Mouse (Mus musculus): ENCODE measurements around the gene H2-T3. TPM values are rescaled to one million over a fixed set of nuclear protein-coding genes. Genes with fewer than 3 reads are reported as not detected.
"Not testable (repeated sequence)": the region's sequence is repeated elsewhere in the genome, so short reads cannot be mapped to it uniquely, and the experiment has no call there.

The H2-T3 gene
- polyA plus RNA-seq (2014; fragmentation: Nextera tagmentation; extraction: Ambion mirVana): not detected in 2 replicates

DNA sequence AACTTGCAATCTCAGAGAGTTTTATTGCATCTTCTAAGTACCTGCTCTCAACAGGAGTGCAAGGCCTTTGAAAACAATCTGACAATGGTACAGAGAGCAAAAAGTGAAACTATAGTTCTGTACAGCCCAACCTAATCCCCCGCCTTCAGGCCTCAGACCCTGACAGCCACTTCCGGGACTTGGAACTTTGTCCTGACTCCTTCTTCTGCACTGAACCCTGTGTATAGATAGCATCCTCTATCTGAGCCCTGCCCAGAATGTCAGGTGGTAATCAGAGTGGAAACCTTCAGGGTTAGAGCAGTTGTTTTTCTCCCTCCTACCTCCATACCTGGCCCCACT, at the start of gene H2-T3:
TSS of gene H2-T3 (minus strand) at position 119 of the 339 bp plus-strand sequence.
- H3K9me3 ChIP-seq (ENCODE audit: control insufficient read depth, low read length): no peaks in the 10 kb centered on the region
- H3K4me3 ChIP-seq (ENCODE audit: control insufficient read depth in 1 of 2, insufficient read depth in 1 of 2, low read depth in 1 of 2, low read length in 2 of 2): no peak within 1 kb of the TSS
- no peak within 1 kb of the TSS for H3K27ac ChIP-seq (replicated peaks in 1 of 2; ENCODE audit: control insufficient read depth in 1 of 2, insufficient read depth in 1 of 2, low read depth in 2 of 2, low read length in 2 of 2)
- H3K4me1 ChIP-seq (ENCODE audit: control insufficient read depth in 2 of 2, insufficient read depth in 2 of 2, low read length in 2 of 2): no peaks in the 10 kb centered on the region
- H3K9ac ChIP-seq (ENCODE audit: low read length): no peak within 1 kb of the TSS
- no peak within 1 kb of the TSS for H3K4me2 ChIP-seq (ENCODE audit: low read length)
- H3K36me3 ChIP-seq (ENCODE audit: control insufficient read depth, insufficient read depth, low read length): no peaks in the 10 kb centered on the region
- WGBS: 58% methylated on average over 2 of the region's 2 CpGs
- H3K27me3 ChIP-seq (ENCODE audit: control insufficient read depth, insufficient read depth, low read length): peaks cover 55% of the 10 kb centered on the region
- no peak for ATAC-seq (ENCODE audit: insufficient number of reproducible peaks, insufficient read depth, low FRiP score, low read depth)

DNA sequence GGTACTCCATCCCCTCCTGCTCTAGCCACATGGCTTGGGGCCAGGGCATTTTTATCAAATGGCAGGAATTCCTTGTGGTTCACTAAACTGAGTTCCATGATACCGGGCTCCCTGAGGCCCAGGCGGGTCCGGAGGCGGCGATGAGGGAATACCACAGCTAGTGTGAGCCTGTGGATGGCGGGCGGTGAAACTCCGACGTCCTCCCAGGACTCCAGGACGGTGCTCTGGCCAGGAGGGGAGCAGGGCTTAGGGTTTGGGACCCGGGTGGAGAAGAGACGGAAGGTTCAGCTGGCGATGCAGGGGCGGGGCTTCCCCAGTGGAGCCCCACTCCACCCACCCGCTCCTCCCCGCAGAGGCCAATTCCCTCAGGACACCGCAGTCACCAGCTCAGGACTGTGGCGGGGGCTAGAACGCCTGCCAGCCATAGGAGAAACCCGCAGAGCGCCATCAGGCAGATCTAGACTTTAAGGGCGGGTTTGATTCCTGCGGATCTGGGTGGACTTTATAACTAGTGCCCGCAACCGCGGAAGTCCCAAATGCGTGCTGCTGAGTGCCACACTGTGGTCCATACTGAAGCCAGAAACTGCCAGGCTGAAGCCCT, 47.3 kb upstream of the H2-T3 start:
- Histone ChIP-seq H3K36me3 (ENCODE audit: control insufficient read depth, insufficient read depth, low read length) (no peaks in the 10 kb centered on the region), H3K9ac (ENCODE audit: low read length) (peak overlapping the region; percentile 64), H3K4me3 (ENCODE audit: control insufficient read depth in 1 of 2, insufficient read depth in 1 of 2, low read depth in 1 of 2, low read length in 2 of 2) (peak overlapping the region; percentile 41 to 43), H3K4me2 (ENCODE audit: low read length) (peak overlapping the region; percentile 77), H3K4me1 (ENCODE audit: control insufficient read depth in 2 of 2, insufficient read depth in 2 of 2, low read length in 2 of 2) (peaks cover 5 to 7% of the 10 kb centered on the region in 2 experiments; a peak in 2 of 4 replicates), H3K27ac (replicated peaks in 1 of 2; ENCODE audit: control insufficient read depth in 1 of 2, insufficient read depth in 1 of 2, low read depth in 2 of 2, low read length in 2 of 2) (no peak overlapping the region), H3K27me3 (ENCODE audit: control insufficient read depth, insufficient read depth, low read length) (peaks cover 41% of the 10 kb centered on the region), H3K9me3 (ENCODE audit: control insufficient read depth, low read length) (no peaks in the 10 kb centered on the region)
- 2% methylated on average over 27 of the region's 27 CpGs for WGBS
- ATAC-seq (ENCODE audit: insufficient number of reproducible peaks, insufficient read depth, low FRiP score, low read depth): peak; percentile 43; the same call in 1 of the 2 replicates

DNA sequence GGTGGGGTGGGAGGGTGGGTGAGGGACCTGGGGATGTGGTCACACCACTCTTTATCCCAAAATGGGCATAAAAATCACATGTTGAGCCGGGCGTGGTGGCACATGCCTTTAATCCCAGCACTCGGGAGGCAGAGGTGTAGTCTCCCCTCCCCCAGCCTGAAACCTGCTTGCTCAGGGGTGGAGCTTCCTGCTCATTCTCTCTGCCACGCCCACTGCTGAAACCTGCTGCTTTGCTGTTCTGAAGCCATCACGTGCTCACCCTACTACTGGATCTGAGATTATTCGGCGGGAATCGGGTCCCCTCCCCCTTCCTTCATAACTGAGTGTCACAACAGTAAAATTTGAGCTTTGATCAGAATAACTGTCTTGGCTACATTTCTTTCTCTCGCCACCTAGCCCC, 45.2 kb upstream of the H2-T3 start:
- not testable (repeated sequence) for ATAC-seq (ENCODE audit: insufficient number of reproducible peaks, insufficient read depth, low FRiP score, low read depth); H3K9me3 ChIP-seq (ENCODE audit: control insufficient read depth, low read length); H3K27ac ChIP-seq (replicated peaks in 1 of 2; ENCODE audit: control insufficient read depth in 1 of 2, insufficient read depth in 1 of 2, low read depth in 2 of 2, low read length in 2 of 2); H3K4me1 ChIP-seq (ENCODE audit: control insufficient read depth in 2 of 2, insufficient read depth in 2 of 2, low read length in 2 of 2); H3K4me3 ChIP-seq (ENCODE audit: control insufficient read depth in 1 of 2, insufficient read depth in 1 of 2, low read depth in 1 of 2, low read length in 2 of 2); H3K4me2 ChIP-seq (ENCODE audit: low read length); H3K36me3 ChIP-seq (ENCODE audit: control insufficient read depth, insufficient read depth, low read length); H3K9ac ChIP-seq (ENCODE audit: low read length)
- WGBS: 12% methylated on average over 8 of the region's 9 CpGs
- H3K27me3 ChIP-seq (ENCODE audit: control insufficient read depth, insufficient read depth, low read length): peaks cover 46% of the 10 kb centered on the region

DNA sequence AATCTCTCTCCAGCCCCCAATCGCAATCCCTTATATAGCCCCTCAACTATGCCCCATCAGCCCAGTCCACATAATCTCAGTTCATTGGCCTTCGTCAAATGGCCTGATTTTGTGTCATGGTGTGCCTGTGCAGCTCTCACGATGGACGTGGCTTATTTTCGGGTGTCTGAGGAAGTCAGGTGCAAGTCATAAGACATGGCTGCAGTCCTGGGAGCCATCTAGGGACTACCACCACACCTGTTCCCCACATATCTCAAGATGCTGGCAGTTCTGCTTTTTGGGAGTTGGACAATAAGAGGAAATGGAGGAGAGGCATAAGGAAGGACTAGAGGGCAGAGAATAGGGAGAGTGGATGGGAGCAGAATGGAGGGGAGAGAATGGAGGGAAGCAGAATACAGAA, 43.5 kb upstream of the H2-T3 start:
- Histone ChIP-seq H3K36me3 (ENCODE audit: control insufficient read depth, insufficient read depth, low read length) (no peaks in the 10 kb centered on the region), H3K27ac (replicated peaks in 1 of 2; ENCODE audit: control insufficient read depth in 1 of 2, insufficient read depth in 1 of 2, low read depth in 2 of 2, low read length in 2 of 2) (no peak overlapping the region), H3K4me1 (ENCODE audit: control insufficient read depth in 2 of 2, insufficient read depth in 2 of 2, low read length in 2 of 2) (peaks cover 7% of the 10 kb centered on the region in 2 experiments; a peak in 2 of 4 replicates), H3K9me3 (ENCODE audit: control insufficient read depth, low read length) (no peaks in the 10 kb centered on the region), H3K4me3 (ENCODE audit: control insufficient read depth in 1 of 2, insufficient read depth in 1 of 2, low read depth in 1 of 2, low read length in 2 of 2) (no peak overlapping the region), H3K4me2 (ENCODE audit: low read length) (no peak overlapping the region), H3K9ac (ENCODE audit: low read length) (no peak overlapping the region), H3K27me3 (ENCODE audit: control insufficient read depth, insufficient read depth, low read length) (peaks cover 60% of the 10 kb centered on the region)
- ATAC-seq (ENCODE audit: insufficient number of reproducible peaks, insufficient read depth, low FRiP score, low read depth): no peak
- 69% methylated on average over 5 of the region's 5 CpGs for WGBS

DNA sequence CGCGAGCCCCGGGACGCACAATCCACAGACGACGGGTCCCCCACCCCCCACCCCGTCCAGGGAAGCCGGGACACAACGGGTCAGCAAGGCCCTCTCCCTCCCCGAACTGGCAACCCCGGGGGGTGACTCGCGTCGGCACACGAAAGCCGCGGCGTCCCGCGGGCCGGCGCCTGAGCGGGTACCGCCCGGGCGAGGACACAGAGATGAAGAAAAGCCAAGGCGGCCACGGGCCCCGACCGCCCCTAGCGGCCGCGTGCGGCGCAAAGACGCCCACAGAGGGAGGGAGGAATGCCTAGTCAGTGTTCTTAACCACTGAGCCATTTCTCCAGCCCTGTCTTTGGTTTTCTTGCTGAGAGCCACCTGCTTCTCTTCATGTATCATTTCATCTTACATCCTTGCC, 41.2 kb upstream of the H2-T3 start:
- 9% methylated on average over 35 of the region's 36 CpGs for WGBS
- no peak overlapping the region for H3K9ac ChIP-seq (ENCODE audit: low read length)
- no peaks in the 10 kb centered on the region for H3K9me3 ChIP-seq (ENCODE audit: control insufficient read depth, low read length)
- ATAC-seq (ENCODE audit: insufficient number of reproducible peaks, insufficient read depth, low FRiP score, low read depth): no peak
- H3K4me3 ChIP-seq (ENCODE audit: control insufficient read depth in 1 of 2, insufficient read depth in 1 of 2, low read depth in 1 of 2, low read length in 2 of 2): no peak overlapping the region
- peaks cover 58% of the 10 kb centered on the region for H3K27me3 ChIP-seq (ENCODE audit: control insufficient read depth, insufficient read depth, low read length)
- H3K36me3 ChIP-seq (ENCODE audit: control insufficient read depth, insufficient read depth, low read length): no peaks in the 10 kb centered on the region
- H3K4me2 ChIP-seq (ENCODE audit: low read length): no peak overlapping the region
- no peak overlapping the region for H3K27ac ChIP-seq (replicated peaks in 1 of 2; ENCODE audit: control insufficient read depth in 1 of 2, insufficient read depth in 1 of 2, low read depth in 2 of 2, low read length in 2 of 2)
- peaks cover 0 to 2% of the 10 kb centered on the region in 2 experiments; a peak in 2 of 4 replicates for H3K4me1 ChIP-seq (ENCODE audit: control insufficient read depth in 2 of 2, insufficient read depth in 2 of 2, low read length in 2 of 2)

DNA sequence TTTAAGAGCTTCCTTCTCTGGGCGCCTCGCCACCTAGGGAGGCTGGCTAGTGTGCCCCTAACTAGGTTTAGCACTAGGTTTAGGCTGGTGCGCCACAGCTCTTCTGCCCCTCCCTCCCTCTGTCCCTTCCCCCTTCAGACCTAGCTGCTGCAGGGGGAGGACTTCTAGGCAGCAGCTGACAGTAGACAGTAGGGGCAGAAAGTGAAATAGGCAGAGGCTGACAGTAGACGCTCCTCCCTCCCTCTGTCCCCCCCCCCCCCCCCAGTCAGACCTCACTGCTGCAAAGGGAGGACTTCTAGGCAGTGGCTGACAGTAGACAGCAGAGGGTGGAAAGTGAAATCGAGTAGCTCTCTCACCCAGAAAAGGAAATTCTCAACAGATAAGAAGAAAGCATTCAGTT, 39.0 kb upstream of the H2-T3 start:
- Histone ChIP-seq H3K27me3 (ENCODE audit: control insufficient read depth, insufficient read depth, low read length) (peaks cover 62% of the 10 kb centered on the region), H3K27ac (replicated peaks in 1 of 2; ENCODE audit: control insufficient read depth in 1 of 2, insufficient read depth in 1 of 2, low read depth in 2 of 2, low read length in 2 of 2) (no peak overlapping the region), H3K9me3 (ENCODE audit: control insufficient read depth, low read length) (no peaks in the 10 kb centered on the region), H3K36me3 (ENCODE audit: control insufficient read depth, insufficient read depth, low read length) (no peaks in the 10 kb centered on the region), H3K4me2 (ENCODE audit: low read length) (no peak overlapping the region), H3K4me3 (ENCODE audit: control insufficient read depth in 1 of 2, insufficient read depth in 1 of 2, low read depth in 1 of 2, low read length in 2 of 2) (no peak overlapping the region), H3K4me1 (ENCODE audit: control insufficient read depth in 2 of 2, insufficient read depth in 2 of 2, low read length in 2 of 2) (peaks cover 5 to 7% of the 10 kb centered on the region in 2 experiments; a peak in 2 of 4 replicates), H3K9ac (ENCODE audit: low read length) (no peak overlapping the region)
- ATAC-seq (ENCODE audit: insufficient number of reproducible peaks, insufficient read depth, low FRiP score, low read depth): no peak
- whole genome bisulfite sequencing: 5% methylated on average over 4 of the region's 5 CpGs

DNA sequence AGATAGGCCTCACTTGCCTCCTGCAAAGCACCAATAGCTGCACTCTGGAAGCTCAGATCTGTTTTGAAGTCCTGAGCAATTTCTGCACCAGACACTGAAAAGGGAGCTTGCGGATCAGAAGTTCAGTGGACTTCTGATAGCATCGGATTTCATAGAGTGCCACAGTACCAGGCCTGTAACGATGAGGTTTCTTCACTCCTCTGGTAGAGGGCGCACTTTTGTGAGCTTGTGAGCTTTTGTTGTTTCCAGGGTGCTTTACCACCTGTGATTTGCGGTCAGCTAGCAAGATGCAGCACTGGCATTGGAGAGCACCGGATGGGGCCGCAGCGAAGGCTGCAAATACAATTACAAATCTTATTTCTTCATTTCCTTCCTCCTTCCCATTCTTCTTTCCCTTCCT, 36.8 kb upstream of the H2-T3 start:
- ATAC-seq (ENCODE audit: insufficient number of reproducible peaks, insufficient read depth, low FRiP score, low read depth): no peak
- Histone ChIP-seq H3K4me3 (ENCODE audit: control insufficient read depth in 1 of 2, insufficient read depth in 1 of 2, low read depth in 1 of 2, low read length in 2 of 2) (no peak overlapping the region), H3K4me1 (ENCODE audit: control insufficient read depth in 2 of 2, insufficient read depth in 2 of 2, low read length in 2 of 2) (peaks cover 5 to 7% of the 10 kb centered on the region in 2 experiments; a peak in 2 of 4 replicates), H3K36me3 (ENCODE audit: control insufficient read depth, insufficient read depth, low read length) (no peaks in the 10 kb centered on the region), H3K27me3 (ENCODE audit: control insufficient read depth, insufficient read depth, low read length) (peaks cover 58% of the 10 kb centered on the region), H3K9me3 (ENCODE audit: control insufficient read depth, low read length) (no peaks in the 10 kb centered on the region), H3K4me2 (ENCODE audit: low read length) (no peak overlapping the region), H3K9ac (ENCODE audit: low read length) (no peak overlapping the region), H3K27ac (replicated peaks in 1 of 2; ENCODE audit: control insufficient read depth in 1 of 2, insufficient read depth in 1 of 2, low read depth in 2 of 2, low read length in 2 of 2) (no peak overlapping the region)
- 19% methylated on average over 8 of the region's 8 CpGs for WGBS

Data from heart, embryonic 14.5 days (tissue).